Mouse (Mus musculus): ENCODE results near the gene Jpt2. TPM values are rescaled to one million over a fixed set of nuclear protein-coding genes. Genes with fewer than 3 reads are reported as not detected.

Jpt2 gene
- polyA plus RNA-seq, 1 experiment from 2014 or later: 186 TPM

DNA sequence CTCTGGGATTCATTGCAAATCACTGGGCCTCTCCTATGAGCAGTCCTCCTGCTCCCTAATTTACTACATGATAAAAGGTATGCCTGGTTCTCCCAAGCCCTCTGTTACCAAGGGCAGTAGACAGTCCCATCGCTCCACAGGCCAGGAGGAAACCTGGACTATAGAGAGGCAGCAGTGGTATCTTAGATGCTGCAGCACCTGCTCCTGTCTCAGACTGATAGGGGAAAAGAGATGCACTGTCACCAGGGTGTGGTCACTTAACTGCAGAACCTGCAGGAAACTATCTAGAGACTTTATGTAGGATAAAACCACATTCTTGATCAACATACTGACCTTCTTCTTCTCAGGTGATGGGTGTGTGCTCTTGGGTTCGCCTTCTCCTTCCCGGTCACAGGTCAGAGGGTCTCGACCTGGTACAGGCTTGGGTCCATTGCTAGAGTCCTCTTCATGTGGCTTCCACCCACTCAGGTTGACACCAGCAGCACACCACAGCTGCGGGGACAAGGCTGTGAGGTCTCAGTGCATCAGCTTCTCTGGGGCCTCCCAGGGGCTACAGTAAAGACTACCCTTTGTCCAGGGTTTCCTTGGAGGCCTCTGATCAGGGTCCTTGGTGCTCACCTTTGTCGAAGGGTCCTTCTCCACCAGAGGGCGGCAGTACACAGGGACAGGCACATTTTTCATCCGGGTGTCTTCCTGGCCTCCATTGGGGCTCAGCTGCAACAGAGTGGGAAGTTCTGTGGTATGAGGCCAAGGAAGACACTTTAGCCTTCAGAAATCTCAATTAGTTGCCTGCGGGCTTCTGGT is 57.6 kb downstream of the Jpt2 start:
- Histone ChIP-seq H3K27ac (no peak overlapping the region), H3K4me2 (no peak overlapping the region), H3K9me3 (no peaks in the 10 kb centered on the region), H3K4me3 (no peak overlapping the region), H3K9ac (no peak overlapping the region), H3K27me3 (no peaks in the 10 kb centered on the region), H3K4me1 (peaks cover under 1% of the 10 kb centered on the region), H3K36me3 (peaks cover 98% of the 10 kb centered on the region)
- ATAC-seq (ENCODE audit: borderline replicate concordance, extremely low read depth, low FRiP score, low TSS enrichment): no peak
- WGBS: 72% methylated on average over 9 of the region's 9 CpGs

DNA sequence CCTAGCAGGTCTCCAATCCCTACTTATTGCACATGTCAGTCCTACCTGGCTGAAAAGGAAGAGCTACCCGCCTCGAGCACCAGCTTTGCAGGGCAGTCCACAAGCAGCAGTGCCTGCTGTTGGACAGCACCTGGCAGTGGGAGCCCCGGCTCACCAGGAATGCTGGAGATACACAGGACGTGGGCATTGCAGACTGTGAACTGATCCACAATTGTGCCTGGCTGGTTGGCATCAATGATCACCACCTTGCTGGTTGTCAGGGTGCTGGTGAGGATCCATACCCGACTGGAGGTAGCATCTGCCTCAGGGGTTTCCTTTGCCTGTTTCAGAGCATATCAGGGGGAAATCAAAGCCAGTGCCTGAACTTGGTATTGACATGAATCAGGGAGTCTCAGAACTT is 58.4 kb downstream of the Jpt2 start:
- Histone ChIP-seq H3K27me3 (no peaks in the 10 kb centered on the region), H3K4me2 (no peak overlapping the region), H3K4me1 (peaks cover 8% of the 10 kb centered on the region), H3K27ac (no peak overlapping the region), H3K9me3 (no peaks in the 10 kb centered on the region), H3K4me3 (no peak overlapping the region), H3K36me3 (peaks cover 97% of the 10 kb centered on the region), H3K9ac (no peak overlapping the region)
- ATAC-seq (ENCODE audit: borderline replicate concordance, extremely low read depth, low FRiP score, low TSS enrichment): no peak
- 84% methylated on average over 5 of the region's 5 CpGs for WGBS

DNA sequence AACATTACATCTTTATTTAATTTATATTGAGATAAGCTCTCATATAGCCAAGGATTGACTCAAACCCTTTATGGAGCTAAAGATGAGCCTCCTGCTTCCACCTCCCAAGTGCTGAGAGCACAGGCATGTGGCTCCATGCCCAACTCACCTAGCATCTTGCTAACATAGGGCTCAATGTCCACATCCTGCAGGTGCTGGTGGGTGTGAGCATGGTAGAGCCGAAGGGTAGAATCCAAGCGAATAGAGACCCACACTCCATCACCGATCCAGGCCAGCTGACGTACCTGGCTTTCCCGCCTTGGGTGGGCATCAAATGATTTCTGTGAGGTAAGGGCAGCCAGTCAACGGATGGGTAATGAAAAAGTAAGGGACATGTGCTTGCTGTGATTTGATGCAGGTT is 60.5 kb downstream of the Jpt2 start:
- peaks cover 22% of the 10 kb centered on the region for H3K4me1 ChIP-seq
- H3K27ac ChIP-seq: no peak overlapping the region
- H3K36me3 ChIP-seq: peaks cover 76% of the 10 kb centered on the region
- H3K9me3 ChIP-seq: no peaks in the 10 kb centered on the region
- H3K9ac ChIP-seq: no peak overlapping the region
- ATAC-seq (ENCODE audit: borderline replicate concordance, extremely low read depth, low FRiP score, low TSS enrichment): no peak
- no peaks in the 10 kb centered on the region for H3K27me3 ChIP-seq
- 94% methylated on average over 6 of the region's 6 CpGs for WGBS
- H3K4me2 ChIP-seq: no peak overlapping the region
- H3K4me3 ChIP-seq: no peak overlapping the region

DNA sequence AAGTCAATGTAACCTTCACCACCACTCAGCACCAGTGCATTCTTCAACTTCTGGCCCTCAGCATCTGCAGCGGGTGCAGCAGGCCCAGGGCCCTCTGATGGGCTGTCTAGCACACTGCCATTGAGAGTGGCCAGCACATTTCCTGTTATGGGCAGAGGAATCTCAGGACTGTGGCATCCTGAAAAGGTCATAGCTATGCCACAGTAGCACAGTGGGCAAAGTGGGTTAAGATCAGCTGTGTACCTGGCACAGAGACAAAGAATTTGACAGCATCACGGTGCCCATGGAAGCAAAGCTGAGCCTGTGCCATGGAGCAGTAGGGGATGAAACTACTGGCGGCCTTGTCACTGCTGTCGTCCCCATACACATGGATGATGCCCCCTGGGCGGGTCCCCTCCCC is 61.3 kb downstream of the Jpt2 start:
- Histone ChIP-seq H3K9me3 (no peaks in the 10 kb centered on the region), H3K9ac (no peak overlapping the region), H3K4me2 (no peak overlapping the region), H3K27me3 (no peaks in the 10 kb centered on the region), H3K27ac (no peak overlapping the region), H3K36me3 (peaks cover 67% of the 10 kb centered on the region), H3K4me3 (no peak overlapping the region), H3K4me1 (peaks cover 25% of the 10 kb centered on the region)
- 71% methylated on average over 5 of the region's 5 CpGs for WGBS
- no peak for ATAC-seq (ENCODE audit: borderline replicate concordance, extremely low read depth, low FRiP score, low TSS enrichment)

DNA sequence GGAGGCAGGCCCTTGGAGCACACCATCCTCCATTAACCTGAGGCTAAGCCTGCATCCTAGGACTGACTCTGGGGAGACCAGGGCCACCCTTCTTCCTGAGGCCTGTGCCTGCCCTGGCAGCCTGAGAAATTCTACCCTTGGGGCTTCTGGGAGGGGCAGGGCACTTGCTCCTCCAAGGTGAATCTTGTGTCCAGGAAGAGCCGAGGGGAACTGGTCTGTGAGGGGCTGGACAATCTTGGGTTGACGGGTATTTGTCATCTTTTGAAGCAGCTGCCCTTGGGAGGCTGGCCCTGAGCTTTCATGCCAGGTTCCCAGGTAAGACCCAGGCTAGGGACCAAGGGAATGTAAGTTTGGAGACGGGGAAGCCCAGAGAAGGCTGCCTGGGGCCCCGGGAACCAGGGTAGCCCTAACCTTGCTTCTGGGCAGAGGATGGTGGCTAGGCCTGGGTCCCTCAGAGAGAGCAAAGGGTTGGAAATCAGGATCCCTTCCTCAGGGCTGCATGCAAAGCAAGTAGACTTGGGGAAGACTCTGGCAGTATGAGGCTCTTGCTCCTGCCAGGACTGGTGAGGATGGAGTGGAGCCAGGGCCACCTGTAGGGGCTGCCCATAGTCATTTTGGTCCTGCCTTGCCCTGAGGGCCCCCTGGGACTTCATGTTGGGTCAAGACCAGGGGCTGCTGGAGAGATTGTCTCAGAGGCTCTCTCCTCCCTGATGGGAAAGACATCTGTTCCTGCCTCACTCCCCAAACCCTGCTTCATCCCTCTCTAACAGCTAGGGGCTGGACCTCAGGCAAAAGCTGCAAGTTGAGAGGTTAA is 62.2 kb downstream of the Jpt2 start:
- Histone ChIP-seq H3K4me3 (peak overlapping the region; percentile 95; the same call in 1 of the 2 replicates), H3K4me1 (peaks cover 33% of the 10 kb centered on the region), H3K27me3 (no peaks in the 10 kb centered on the region), H3K9ac (no peak overlapping the region), H3K9me3 (no peaks in the 10 kb centered on the region), H3K4me2 (peak overlapping the region; percentile 93; the same call in 1 of the 2 replicates), H3K27ac (no peak overlapping the region), H3K36me3 (peaks cover 63% of the 10 kb centered on the region)
- ATAC-seq (ENCODE audit: borderline replicate concordance, extremely low read depth, low FRiP score, low TSS enrichment): no peak
- WGBS: 62% methylated on average over 4 of the region's 4 CpGs

DNA sequence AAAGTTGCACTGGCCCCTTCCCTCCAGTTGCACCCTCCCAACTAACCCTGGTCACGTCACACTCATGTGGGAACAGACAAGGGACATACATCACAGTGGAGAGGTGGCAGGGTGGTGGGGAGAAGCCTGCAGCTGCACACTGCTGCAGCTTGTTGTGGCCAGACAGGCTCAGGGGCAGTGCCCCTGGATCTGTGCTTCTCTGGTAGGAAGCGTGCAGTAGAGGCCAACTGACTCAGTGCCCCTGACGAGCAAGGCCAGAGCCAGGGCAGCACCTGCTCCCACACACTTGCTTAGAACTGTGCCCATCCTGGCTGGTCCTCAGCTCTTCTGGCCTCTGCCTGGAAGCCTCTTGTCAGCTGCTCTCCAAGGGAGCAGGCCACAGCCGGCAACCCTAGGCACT is 62.9 kb downstream of the Jpt2 start:
- WGBS: 66% methylated on average over 4 of the region's 4 CpGs
- no peak overlapping the region for H3K27ac ChIP-seq
- ATAC-seq (ENCODE audit: borderline replicate concordance, extremely low read depth, low FRiP score, low TSS enrichment): no peak
- peak overlapping the region; percentile 95 for H3K4me3 ChIP-seq
- H3K9me3 ChIP-seq: no peaks in the 10 kb centered on the region
- H3K4me1 ChIP-seq: peaks cover 33% of the 10 kb centered on the region
- H3K4me2 ChIP-seq: peak overlapping the region; percentile 93
- 0 out of 2 replicates have a peak overlapping the region, but pooled peaks have one; percentile 7 for H3K9ac ChIP-seq
- no peaks in the 10 kb centered on the region for H3K27me3 ChIP-seq
- H3K36me3 ChIP-seq: peaks cover 63% of the 10 kb centered on the region

DNA sequence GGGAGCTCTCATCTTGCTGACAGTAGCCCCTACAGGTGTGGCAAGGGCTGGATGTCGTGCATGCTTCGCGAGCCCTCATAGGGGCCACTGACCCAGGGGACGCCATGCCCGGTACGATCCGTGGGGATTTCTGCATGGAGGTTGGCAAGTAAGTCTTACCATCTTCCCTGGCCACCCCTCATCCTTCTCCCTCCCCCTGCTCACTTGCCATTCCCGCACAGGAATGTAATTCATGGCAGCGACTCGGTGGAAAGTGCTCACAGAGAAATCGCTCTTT is 63.6 kb downstream of the Jpt2 start:
- WGBS: 25% methylated on average over 11 of the region's 11 CpGs
- H3K4me1 ChIP-seq: peaks cover 33% of the 10 kb centered on the region
- peak overlapping the region; percentile 80 for H3K27ac ChIP-seq
- peak overlapping the region; percentile 95 for H3K4me3 ChIP-seq
- H3K36me3 ChIP-seq: peaks cover 63% of the 10 kb centered on the region
- H3K27me3 ChIP-seq: no peaks in the 10 kb centered on the region
- H3K9ac ChIP-seq: peak overlapping the region; percentile 86
- H3K9me3 ChIP-seq: no peaks in the 10 kb centered on the region
- peak overlapping the region; percentile 93 for H3K4me2 ChIP-seq
- ATAC-seq (ENCODE audit: borderline replicate concordance, extremely low read depth, low FRiP score, low TSS enrichment): no peak

DNA sequence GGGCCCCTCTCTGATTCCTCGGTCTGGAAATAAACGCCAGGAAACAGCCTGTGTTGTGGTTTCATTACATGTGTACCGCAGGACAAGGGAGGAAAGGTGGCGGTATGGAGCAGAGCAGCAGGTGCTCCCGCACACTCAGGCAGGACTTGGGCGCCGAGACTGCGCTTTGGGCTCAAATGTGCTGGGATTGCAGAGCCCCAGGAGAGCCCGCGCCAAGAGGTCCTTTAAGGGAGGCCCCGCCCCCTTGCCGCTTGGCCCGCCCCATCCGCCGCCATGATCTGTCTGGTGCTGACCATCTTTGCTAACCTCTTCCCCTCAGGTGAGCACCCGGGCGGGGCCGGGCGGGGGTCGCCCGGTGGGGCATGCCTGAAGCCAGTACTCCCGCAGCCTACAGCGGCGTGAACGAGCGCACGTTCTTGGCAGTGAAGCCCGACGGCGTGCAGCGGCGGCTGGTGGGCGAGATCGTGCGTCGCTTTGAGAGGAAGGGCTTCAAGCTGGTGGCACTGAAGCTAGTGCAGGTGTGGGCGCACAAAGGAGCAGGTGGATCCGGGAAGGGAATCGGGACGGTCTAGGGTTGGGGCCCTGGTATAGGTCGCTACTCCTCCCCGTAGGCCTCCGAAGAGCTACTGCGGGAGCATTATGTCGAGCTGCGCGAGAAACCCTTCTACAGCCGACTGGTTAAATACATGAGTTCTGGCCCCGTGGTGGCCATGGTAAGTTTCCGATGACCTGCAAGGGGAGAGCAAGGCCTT is 64.1 kb downstream of the Jpt2 start, which contains the start of gene Nme3:
Gene Nme3, plus strand, starts transcription at position 260 of the 752 bp plus-strand sequence.
- peak; percentile 79 for ATAC-seq (ENCODE audit: borderline replicate concordance, extremely low read depth, low FRiP score, low TSS enrichment)
- 2% methylated on average over 50 of the region's 50 CpGs for WGBS
- H3K4me2 ChIP-seq: peak within 1 kb of the TSS; percentile 93

DNA sequence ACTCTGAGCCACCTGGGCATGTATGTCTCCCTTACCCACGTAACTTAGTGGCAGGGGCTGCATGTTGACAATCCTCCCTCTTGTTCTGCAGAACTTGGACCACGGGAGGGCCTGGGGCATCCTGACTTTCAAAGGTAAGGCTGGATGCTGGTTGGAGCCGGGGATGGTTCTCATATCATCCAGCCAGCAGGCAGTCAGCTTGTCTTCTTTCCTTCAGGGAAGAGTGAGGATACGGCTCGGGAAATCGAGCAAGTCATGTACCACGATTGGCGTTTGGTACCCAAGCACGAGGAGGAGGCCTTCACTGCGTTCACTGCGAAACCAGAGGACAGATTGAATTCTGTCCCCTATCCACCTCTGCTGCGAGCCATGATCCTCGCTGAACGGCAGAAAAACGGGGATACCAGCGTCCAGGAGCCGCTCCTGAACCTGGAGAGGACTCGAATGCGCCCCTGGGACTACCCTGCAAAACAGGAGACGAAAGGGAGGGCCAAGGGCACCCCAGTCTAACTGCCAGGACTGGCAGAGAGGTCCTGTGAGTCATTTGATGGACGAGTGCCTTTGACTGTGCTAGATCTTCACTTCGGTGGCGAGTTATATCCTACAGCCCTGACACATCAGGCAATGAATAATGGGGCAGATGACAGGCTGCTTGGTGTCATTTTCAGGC is 64.8 kb downstream of the Jpt2 start:
- Histone ChIP-seq H3K4me1 (peaks cover 33% of the 10 kb centered on the region), H3K4me2 (peak overlapping the region; percentile 93), H3K27me3 (no peaks in the 10 kb centered on the region), H3K9ac (peak overlapping the region; percentile 86), H3K9me3 (no peaks in the 10 kb centered on the region), H3K4me3 (peak overlapping the region; percentile 95), H3K36me3 (peaks cover 62% of the 10 kb centered on the region), H3K27ac (peak overlapping the region; percentile 80)
- no peak for ATAC-seq (ENCODE audit: borderline replicate concordance, extremely low read depth, low FRiP score, low TSS enrichment)
- 10% methylated on average over 23 of the region's 23 CpGs for WGBS

More for the DNA sequence above, 64.1 kb downstream of the Jpt2 start, which contains the start of gene Nme3:
- no peaks in the 10 kb centered on the region for H3K9me3 ChIP-seq
- H3K27me3 ChIP-seq: no peaks in the 10 kb centered on the region
- peak within 1 kb of the TSS; percentile 80 for H3K27ac ChIP-seq
- peak within 1 kb of the TSS; percentile 86 for H3K9ac ChIP-seq
- H3K36me3 ChIP-seq: peaks cover 62% of the 10 kb centered on the region
- H3K4me3 ChIP-seq: peak within 1 kb of the TSS; percentile 95
- H3K4me1 ChIP-seq: peaks cover 33% of the 10 kb centered on the region

DNA sequence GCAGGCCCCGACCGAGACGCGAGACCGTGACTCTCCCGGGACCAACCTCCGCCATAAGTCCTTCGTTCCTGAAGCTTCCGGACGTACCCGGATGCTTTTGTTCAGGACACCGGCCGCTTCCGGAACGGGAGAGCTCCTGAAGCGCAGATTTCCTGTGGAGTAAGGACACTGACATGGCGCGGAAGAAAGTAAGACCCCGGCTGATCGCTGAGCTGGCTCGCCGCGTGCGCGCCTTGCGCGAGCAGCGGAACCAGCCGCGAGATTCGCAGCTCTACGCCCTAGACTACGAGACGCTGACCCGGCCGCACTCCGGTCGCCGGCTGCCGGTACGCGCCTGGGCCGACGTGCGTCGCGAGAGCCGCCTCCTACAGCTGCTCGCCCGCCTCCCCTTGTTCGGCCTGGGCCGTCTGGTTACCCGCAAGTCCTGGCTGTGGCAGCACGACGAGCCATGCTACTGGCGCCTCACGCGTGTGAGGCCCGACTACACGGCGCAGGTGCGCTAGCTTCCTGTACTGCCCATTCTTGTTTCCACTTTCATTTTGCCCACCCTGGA is 65.4 kb downstream of the Jpt2 start, which contains the start of the genes Eme2 and Mrps34:
Gene Eme2, minus strand, starts transcription at position 93 of the 553 bp plus-strand sequence.
Gene Mrps34, plus strand, starts transcription at position 122 of the 553 bp plus-strand sequence.
- Histone ChIP-seq H3K27me3 (no peaks in the 10 kb centered on the region), H3K4me2 (peak within 1 kb of the TSS; percentile 93), H3K9me3 (no peaks in the 10 kb centered on the region), H3K4me1 (peaks cover 33% of the 10 kb centered on the region), H3K9ac (peak within 1 kb of the TSS; percentile 86), H3K36me3 (peaks cover 60% of the 10 kb centered on the region), H3K4me3 (peak within 1 kb of the TSS; percentile 95), H3K27ac (peak within 1 kb of the TSS; percentile 80)
- peak; percentile 28 for ATAC-seq (ENCODE audit: borderline replicate concordance, extremely low read depth, low FRiP score, low TSS enrichment)
- under 1% methylated on average over 61 of the region's 62 CpGs for WGBS
